Mouse (Mus musculus) heart, embryonic 14.5 days (tissue): ENCODE data around the gene Arhgap17. TPM values are rescaled to one million over a fixed set of nuclear protein-coding genes. Genes with fewer than 3 reads are reported as not detected.

Experiments used
- ATAC-seq: fragments of 200-750 bp; cut with Nextera tagmentation; 2 replicates; pipeline ENCODE4 v1.8.0; 2017; ENCODE audit warnings: low read depth, moderate TSS enrichment; ENCODE audit not compliant: insufficient number of reproducible peaks, insufficient read depth, low FRiP score
- H3K27ac ChIP-seq, 2 experiments: fragments of 200-500 bp in 1 of 2; fragments of 300-500 bp in 1 of 2; sonication (generic) in 1 of 2; replicated peaks in 1 of 2; 2 replicates each; pipeline ENCODE4 v1.5.1; 2012 to 2014; ENCODE audit warnings: low read depth in 2 of 2, low read length in 2 of 2, control low read depth in 1 of 2, mild to moderate bottlenecking in 1 of 2, mixed read lengths in 1 of 2; ENCODE audit not compliant: control insufficient read depth in 1 of 2, insufficient read depth in 1 of 2
- H3K27me3 ChIP-seq: fragments of 300-500 bp; sonication (generic); 2 replicates; pipeline ENCODE4 v1.6.1; 2014; ENCODE audit warnings: mild to moderate bottlenecking, low read length, control low read depth; ENCODE audit not compliant: control insufficient read depth, insufficient read depth
- H3K36me3 ChIP-seq: fragments of 300-500 bp; sonication (generic); 2 replicates; pipeline ENCODE4 v1.6.1; 2014; ENCODE audit warnings: mild to moderate bottlenecking, control low read depth, low read length, mixed read lengths; ENCODE audit not compliant: control insufficient read depth, insufficient read depth
- H3K4me1 ChIP-seq, 2 experiments: fragments of 200-500 bp in 1 of 2; fragments of 300-500 bp in 1 of 2; sonication (generic) in 1 of 2; 2 replicates each; pipeline ENCODE4 v1.6.1; 2012 to 2014; ENCODE audit warnings: low read length in 2 of 2, control low read depth in 1 of 2, mixed read lengths in 1 of 2; ENCODE audit not compliant: control insufficient read depth in 2 of 2, insufficient read depth in 2 of 2
- H3K4me2 ChIP-seq: fragments of 300-500 bp; sonication (generic); 2 replicates; pipeline ENCODE4 v1.6.1; 2014; ENCODE audit warnings: mild to moderate bottlenecking, low read length
- H3K4me3 ChIP-seq, 2 experiments: fragments of 200-500 bp in 1 of 2; fragments of 300-500 bp in 1 of 2; sonication (generic) in 1 of 2; 2 replicates each; pipeline ENCODE4 v1.5.1; 2012 to 2014; ENCODE audit warnings: low read length in 2 of 2, mild to moderate bottlenecking in 2 of 2, control low read depth in 1 of 2, low read depth in 1 of 2, moderate library complexity in 1 of 2; ENCODE audit not compliant: control insufficient read depth in 1 of 2, insufficient read depth in 1 of 2
- H3K9ac ChIP-seq: fragments of 300-500 bp; sonication (generic); 2 replicates; pipeline ENCODE4 v1.6.1; 2014; ENCODE audit warnings: mild to moderate bottlenecking, low read length
- H3K9me3 ChIP-seq: fragments of 300-500 bp; sonication (generic); 2 replicates; pipeline ENCODE4 v1.6.1; 2016; ENCODE audit warnings: low read length, control low read depth; ENCODE audit not compliant: control insufficient read depth
- WGBS: fragments of 180-500 bp; shearing (Covaris S2); extraction: QIAGEN DNeasy Blood & Tissue Kit; methylation state at CpG from one replicate; pipeline ENCODE4 v1.1.7; 2014; 5-methylcytosine and 5-hydroxymethylcytosine counted together
- polyA plus RNA-seq: library from polyadenylated mRNA; unstranded; fragments of >200 nt; fragmentation: Nextera tagmentation; extraction: Ambion mirVana; gene quantifications from 2 replicates; pipeline ENCODE4 v1.2.1, GENCODE M21; 2014

Arhgap17 gene
- polyA plus RNA-seq, 1 experiment from 2014 or later = 19.2 TPM

DNA sequence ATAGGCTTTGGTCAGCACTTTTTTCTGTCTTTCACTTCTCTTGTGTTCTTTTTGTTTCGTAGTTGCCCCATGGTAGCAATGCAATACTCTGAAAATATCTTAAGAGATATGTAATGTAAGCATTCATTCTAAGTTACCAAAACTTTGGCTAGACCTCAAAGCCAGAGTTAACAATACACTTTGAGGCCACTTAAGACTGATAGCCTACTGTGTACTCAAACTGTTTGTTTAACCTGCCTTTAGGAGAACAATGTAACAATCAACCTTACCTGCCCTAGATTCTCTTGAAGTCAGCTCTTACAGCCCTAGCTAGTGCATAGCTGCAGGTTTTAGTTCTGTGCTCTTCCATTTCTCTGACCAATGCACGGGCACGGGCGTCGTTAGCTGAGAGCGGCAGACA, 24.6 kb upstream of the Arhgap17 start:
- H3K9me3 ChIP-seq = no peaks in the 10 kb centered on the region
- ATAC-seq = no peak
- 48% methylated on average over 6 of the region's 6 CpGs for WGBS

DNA sequence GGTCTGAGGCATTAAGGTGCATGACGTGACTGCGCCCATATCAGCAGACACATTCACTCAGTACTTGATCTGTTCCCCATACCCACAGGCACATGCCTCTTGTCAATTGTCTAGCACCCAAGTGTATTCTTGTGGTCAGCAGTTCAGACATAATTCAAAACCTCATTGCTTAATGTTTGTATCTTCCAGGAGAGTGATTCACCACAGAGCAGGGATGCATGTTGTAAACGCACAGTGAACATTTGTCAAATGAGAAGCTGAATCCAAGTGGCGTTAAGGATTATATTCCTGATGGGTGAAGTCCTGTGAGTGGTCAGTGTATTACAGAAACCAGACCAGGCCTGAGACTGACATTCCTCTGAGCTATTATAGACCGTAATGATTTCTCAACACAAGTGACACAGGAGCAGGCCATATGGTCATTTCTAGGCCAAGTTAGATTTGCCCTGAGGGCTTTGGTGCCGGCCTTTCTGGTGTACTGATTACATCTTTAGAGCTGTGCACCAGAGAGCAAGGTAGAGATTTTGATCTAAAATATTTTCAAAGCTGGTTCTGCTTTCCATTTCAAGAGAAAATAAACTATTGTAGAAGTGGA, 20.1 kb upstream of the Arhgap17 start:
- Histone ChIP-seq H3K9me3 (no peaks in the 10 kb centered on the region), H3K4me1 (peaks cover 2 to 19% of the 10 kb centered on the region in 2 experiments), H3K4me2 (no peak overlapping the region), H3K4me3 (no peak overlapping the region), H3K36me3 (peaks cover 13% of the 10 kb centered on the region), H3K27me3 (no peaks in the 10 kb centered on the region), H3K9ac (no peak overlapping the region), H3K27ac (no peak overlapping the region)
- WGBS = 62% methylated on average over 6 of the region's 6 CpGs
- ATAC-seq = no peak

More for the DNA sequence above, 24.6 kb upstream of the Arhgap17 start:
- H3K4me3 ChIP-seq = no peak overlapping the region
- no peak overlapping the region for H3K4me2 ChIP-seq
- no peaks in the 10 kb centered on the region for H3K27me3 ChIP-seq
- no peak overlapping the region for H3K9ac ChIP-seq
- H3K4me1 ChIP-seq = peaks cover 4 to 15% of the 10 kb centered on the region in 2 experiments
- H3K27ac ChIP-seq = no peak overlapping the region
- H3K36me3 ChIP-seq = peaks cover 7% of the 10 kb centered on the region; the same call in 1 of the 2 replicates

DNA sequence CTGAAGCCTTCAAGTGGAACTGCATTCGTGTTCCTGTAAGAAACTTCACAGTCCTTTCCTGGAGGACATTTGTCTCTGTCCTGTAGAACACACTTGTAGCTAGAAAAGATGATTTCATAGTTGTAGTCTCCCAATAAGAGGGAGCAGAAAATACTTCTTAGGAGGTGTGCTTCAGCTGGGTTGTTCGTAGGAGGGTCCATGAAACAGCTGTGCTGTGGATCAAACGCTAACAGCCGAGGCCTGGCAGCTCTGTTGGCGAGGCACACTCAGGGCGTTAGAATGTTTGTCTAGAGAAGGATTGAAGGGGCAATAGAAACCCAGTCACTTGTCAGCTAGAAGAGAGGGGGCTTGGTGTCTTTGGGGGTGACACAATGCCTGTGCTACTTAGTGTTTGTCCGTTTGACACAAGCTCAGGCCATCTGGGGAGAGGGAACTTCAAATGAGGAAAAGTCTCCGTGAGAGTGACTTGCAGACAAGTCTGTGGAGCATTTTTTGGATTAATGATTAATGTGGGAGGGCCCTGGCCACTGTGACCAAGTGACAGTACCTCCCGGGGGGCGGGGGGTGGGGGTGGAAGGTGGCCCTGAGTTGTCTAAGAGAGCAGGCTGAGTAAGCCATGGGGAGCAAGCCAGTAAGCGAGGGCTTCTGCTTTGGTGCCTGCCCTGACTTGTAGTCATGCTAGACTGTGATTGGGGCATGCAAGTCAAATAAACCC, 16.1 kb upstream of the Arhgap17 start:
- no peaks in the 10 kb centered on the region for H3K27me3 ChIP-seq
- 64% methylated on average over 11 of the region's 11 CpGs for WGBS
- peaks cover 0 to 4% of the 10 kb centered on the region in 2 experiments for H3K4me1 ChIP-seq
- no peak; the same call in 1 of the 2 replicates for ATAC-seq
- no peak overlapping the region for H3K27ac ChIP-seq
- no peak overlapping the region for H3K4me2 ChIP-seq
- no peak overlapping the region for H3K9ac ChIP-seq
- H3K36me3 ChIP-seq = peaks cover 13% of the 10 kb centered on the region
- H3K4me3 ChIP-seq = no peak overlapping the region
- no peaks in the 10 kb centered on the region for H3K9me3 ChIP-seq

DNA sequence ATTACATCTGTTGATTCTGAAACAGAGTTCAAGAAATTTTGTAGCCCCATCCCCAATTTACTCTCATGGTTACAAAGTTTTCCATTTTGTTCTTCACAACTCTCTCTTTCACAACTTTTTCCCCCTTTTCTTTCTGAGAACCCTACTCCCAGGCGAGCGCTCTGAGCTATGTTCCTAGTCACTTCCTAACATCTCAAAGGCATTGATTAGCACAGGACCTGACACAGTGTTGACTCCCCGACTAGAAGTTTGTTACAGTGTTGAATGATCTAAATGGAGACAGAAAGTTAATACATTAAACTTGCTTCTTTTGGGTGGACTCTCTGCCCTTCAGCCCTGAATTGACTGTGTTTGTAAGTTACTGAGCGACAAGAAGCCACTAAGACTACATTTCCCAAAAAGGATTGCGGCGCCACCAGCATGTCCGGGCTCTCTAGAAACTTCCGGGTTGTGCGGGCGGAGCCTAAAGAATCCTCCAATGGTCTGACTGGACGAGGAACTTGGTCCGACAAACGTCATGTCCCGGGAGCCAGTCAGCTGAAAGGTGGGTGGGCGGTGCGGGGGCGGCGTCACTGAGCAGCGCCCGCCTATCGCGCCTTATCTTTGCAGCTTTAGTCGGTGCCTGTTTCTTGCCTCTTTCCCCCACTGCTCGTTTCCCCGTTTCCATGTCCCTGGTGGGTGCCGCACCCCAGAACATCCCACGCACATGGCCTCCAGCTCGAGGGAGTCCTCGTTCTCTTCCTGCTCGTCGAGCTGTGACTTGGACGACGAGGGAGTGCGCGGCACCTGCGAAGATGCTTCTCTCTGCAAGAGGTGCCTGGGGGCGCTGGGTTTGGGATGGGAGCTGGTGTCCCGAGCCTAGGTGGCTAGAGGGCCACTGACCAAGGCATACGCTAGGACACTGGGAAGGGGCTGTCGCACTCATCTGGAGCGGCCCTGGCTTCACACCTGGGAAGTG, 8.0 kb upstream of the Arhgap17 start:
- ATAC-seq = peak; percentile 98

DNA sequence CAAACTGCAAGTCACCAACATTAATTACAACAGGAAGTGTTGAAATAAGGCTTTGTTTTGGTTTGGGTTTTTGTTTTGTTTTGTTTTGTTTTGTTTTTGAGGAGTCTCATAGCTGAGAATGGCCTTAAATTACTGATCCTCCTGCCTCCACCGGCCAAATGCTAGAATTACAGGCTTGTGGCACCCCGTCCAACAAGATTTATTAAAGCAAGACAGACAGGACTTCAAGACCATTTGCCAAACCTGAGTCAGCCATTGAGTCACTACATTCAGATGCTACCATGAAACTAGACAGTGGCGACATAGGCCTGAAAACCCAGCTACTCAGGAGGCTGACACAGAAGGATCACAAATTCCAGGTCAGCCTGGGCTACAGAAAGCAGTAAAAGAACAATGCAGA, 1.8 kb upstream of the Arhgap17 start:
- no peak for ATAC-seq
- H3K27ac ChIP-seq = no peak overlapping the region
- no peak overlapping the region for H3K4me2 ChIP-seq
- no peaks in the 10 kb centered on the region for H3K9me3 ChIP-seq
- 69% methylated on average over 3 of the region's 3 CpGs for WGBS
- H3K36me3 ChIP-seq = peaks cover 5% of the 10 kb centered on the region; the same call in 1 of the 2 replicates
- H3K4me1 ChIP-seq = peaks cover 9 to 29% of the 10 kb centered on the region in 2 experiments
- H3K9ac ChIP-seq = no peak overlapping the region
- H3K27me3 ChIP-seq = no peaks in the 10 kb centered on the region
- no peak overlapping the region for H3K4me3 ChIP-seq

More for the DNA sequence above, 8.0 kb upstream of the Arhgap17 start:
- H3K4me3 ChIP-seq = peak overlapping the region; percentile 68 to 70
- peak overlapping the region; percentile 86 for H3K4me2 ChIP-seq
- H3K27me3 ChIP-seq = no peaks in the 10 kb centered on the region
- no peaks in the 10 kb centered on the region for H3K9me3 ChIP-seq
- WGBS = 3% methylated on average over 41 of the region's 41 CpGs
- peak overlapping the region; percentile 78 for H3K9ac ChIP-seq
- peak overlapping the region in 1 of 2 experiments; percentile 20; a peak in 1 of 4 replicates for H3K27ac ChIP-seq
- peaks cover 0 to 9% of the 10 kb centered on the region in 2 experiments; a peak in 2 of 4 replicates for H3K4me1 ChIP-seq
- no peaks in the 10 kb centered on the region for H3K36me3 ChIP-seq

- Histone ChIP-seq H3K4me2 (peak overlapping the region; percentile 92), H3K9me3 (no peaks in the 10 kb centered on the region), H3K9ac (peak overlapping the region; percentile 96), H3K4me1 (peaks cover 11 to 37% of the 10 kb centered on the region in 2 experiments), H3K27me3 (no peaks in the 10 kb centered on the region), H3K36me3 (peaks cover 5% of the 10 kb centered on the region; the same call in 1 of the 2 replicates), H3K4me3 (peak overlapping the region; percentile 64 to 87), H3K27ac (peak overlapping the region; percentile 30 to 87; a peak in 3 of 4 replicates)
- ATAC-seq = no peak
- WGBS = 46% methylated on average over 9 of the region's 9 CpGs
These were observed 985 bp upstream of the Arhgap17 start for GRCm38 (mm10) chr7:123370700-123371099.
